Mouse (Mus musculus): ENCODE data around the gene Pagr1b.

DNA sequence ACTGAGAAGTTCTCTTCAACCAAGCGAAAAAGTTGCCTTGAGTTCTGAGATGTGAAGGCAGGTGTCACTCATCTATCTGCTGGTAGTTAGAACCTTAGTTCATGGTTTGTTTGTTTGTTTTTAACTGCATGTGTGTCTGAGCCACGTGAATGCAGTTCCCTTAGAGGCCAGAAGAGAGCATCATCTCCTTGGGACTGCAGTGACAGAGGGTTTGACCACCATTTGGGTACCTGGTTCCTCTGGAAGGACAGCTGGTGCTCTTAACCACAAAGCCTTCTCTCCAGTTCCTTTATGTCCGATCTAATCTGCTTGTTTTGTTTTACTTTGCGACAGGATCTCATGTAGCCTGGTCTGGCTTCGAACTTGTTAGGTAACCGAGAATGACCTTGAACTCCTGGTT is 49.3 kb upstream of the Pagr1b start:
- TF ChIP-seq GATA1 (IDR thresholded peaks at IDR 0.05; ENCODE audit: borderline replicate concordance, low read length) (no peak), FLI1 (IDR thresholded peaks at IDR 0.05; ENCODE audit: low read length) (no peak)

Measured in megakaryocyte, embryonic 14.5 days (primary cell).